ENCODE assay signal across 12 mouse cellular contexts in genomic region chr9:52941637-52941983, GRCm38 (mm10).
DNase-seq lines count a peak whose midpoint lies in the region; ATAC-seq lines count a peak whose summit lies in the region.
"Had no signal": no experiment of that assay in that cellular context is flagged by ENCODE, and none has a peak within 500 bp of the region (broad histone marks: within the 10 kb centered on the region; RNA-seq: fewer than 3 reads in every experiment).

No protein-coding gene starts in this region.

- no peak overlapping the region for H3K9ac ChIP-seq in kidney, embryonic 14.5 days (ENCODE audit: low read depth, low read length)
- H3K9ac ChIP-seq in limb, embryonic 13.5 days, result no peak overlapping the region
- H3K9ac ChIP-seq in midbrain, embryonic 15.5 days, result no peak overlapping the region
- no peak overlapping the region for H3K9ac ChIP-seq in liver, embryonic 11.5 days (ENCODE audit: low read depth, low read length)

- no peaks in the 10 kb centered on the region for H3K9me3 ChIP-seq in kidney, embryonic 14.5 days (ENCODE audit: control insufficient read depth, low read length)
- no peaks in the 10 kb centered on the region for H3K9me3 ChIP-seq in limb, embryonic 13.5 days
- no peaks in the 10 kb centered on the region for H3K9me3 ChIP-seq in midbrain, embryonic 15.5 days
- H3K9me3 ChIP-seq in liver, embryonic 11.5 days (ENCODE audit: control insufficient read depth, low read length), result no peaks in the 10 kb centered on the region
- H3K9me3 ChIP-seq: G1E; megakaryocyte, embryonic 14.5 days had no signal

- 29% methylated on average over 3 of the region's 3 CpGs for WGBS in kidney, embryonic 14.5 days
- 36% methylated on average over 3 of the region's 3 CpGs for WGBS in limb, embryonic 13.5 days
- 22% methylated on average over 3 of the region's 3 CpGs for WGBS in midbrain, embryonic 15.5 days
- WGBS in liver, embryonic 11.5 days, result 59% methylated on average over 3 of the region's 3 CpGs

- H3K27me3 ChIP-seq in kidney, embryonic 14.5 days (ENCODE audit: control insufficient read depth, insufficient read depth, low read length), result no peaks in the 10 kb centered on the region
- no peaks in the 10 kb centered on the region for H3K27me3 ChIP-seq in limb, embryonic 13.5 days
- no peaks in the 10 kb centered on the region for H3K27me3 ChIP-seq in midbrain, embryonic 15.5 days (replicated peaks)
- H3K27me3 ChIP-seq in liver, embryonic 11.5 days (replicated peaks; ENCODE audit: control insufficient read depth, insufficient read depth, low read length), result no peaks in the 10 kb centered on the region

- DNase-seq in adrenal gland, postnatal 14 days, result peak; percentile 14
- no peak for DNase-seq in adrenal gland, adult 18-20 months (ENCODE audit: low spot score in 2 of 2)
- peak; percentile 7 for DNase-seq in kidney, postnatal 14 days
- DNase-seq in layer of hippocampus, adult 18-20 months (ENCODE audit: low spot score in 2 of 2), result no peak
- no peak for DNase-seq in liver, embryonic 11.5 days (ENCODE audit: low spot score)
- DNase-seq: gastrocnemius, postnatal 25 days had no signal

- 0 out of 2 replicates have a peak, but pooled peaks cover 8% of the 10 kb centered on the region for H3K4me1 ChIP-seq in kidney, embryonic 14.5 days (ENCODE audit: control insufficient read depth, insufficient read depth, low read length)
- H3K4me1 ChIP-seq in limb, embryonic 13.5 days, result peaks cover 30% of the 10 kb centered on the region
- H3K4me1 ChIP-seq in midbrain, embryonic 15.5 days, result peaks cover 12% of the 10 kb centered on the region
- no peaks in the 10 kb centered on the region for H3K4me1 ChIP-seq in liver, embryonic 11.5 days (replicated peaks; ENCODE audit: control insufficient read depth, insufficient read depth, low read length)
- H3K4me1 ChIP-seq: megakaryocyte, embryonic 14.5 days had no signal

- no peaks in the 10 kb centered on the region for H3K36me3 ChIP-seq in kidney, embryonic 14.5 days (ENCODE audit: control insufficient read depth, insufficient read depth, low read length)
- H3K36me3 ChIP-seq in limb, embryonic 13.5 days, result no peaks in the 10 kb centered on the region
- no peaks in the 10 kb centered on the region for H3K36me3 ChIP-seq in midbrain, embryonic 15.5 days (replicated peaks)
- H3K36me3 ChIP-seq in liver, embryonic 11.5 days (ENCODE audit: control insufficient read depth, insufficient read depth, low read length), result no peaks in the 10 kb centered on the region
- H3K36me3 ChIP-seq: G1E had no signal

- ATAC-seq in kidney, embryonic 14.5 days (ENCODE audit: low FRiP score, low TSS enrichment), result no peak
- ATAC-seq in limb, embryonic 13.5 days (ENCODE audit: low FRiP score, low read depth), result peak; percentile 17; the same call in 1 of the 2 replicates
- ATAC-seq in midbrain, embryonic 15.5 days (replicated peaks), result peak; percentile 63; the same call in 1 of the 2 replicates
- ATAC-seq in liver, embryonic 11.5 days (replicated peaks; ENCODE audit: low FRiP score), result no peak
- ATAC-seq: activated CD4-positive, CD25-positive, alpha-beta regulatory T cell, adult 4 months had no signal

- H3K4me3 ChIP-seq in kidney, embryonic 14.5 days (ENCODE audit: low read length), result no peak overlapping the region
- no peak overlapping the region for H3K4me3 ChIP-seq in limb, embryonic 13.5 days
- H3K4me3 ChIP-seq in midbrain, embryonic 15.5 days, result no peak overlapping the region
- H3K4me3 ChIP-seq in liver, embryonic 11.5 days (ENCODE audit: low read depth, low read length), result no peak overlapping the region
- H3K4me3 ChIP-seq: megakaryocyte, embryonic 14.5 days had no signal

- no peak overlapping the region for H3K4me2 ChIP-seq in kidney, embryonic 14.5 days (replicated peaks; ENCODE audit: low read depth, low read length)
- H3K4me2 ChIP-seq in limb, embryonic 13.5 days (replicated peaks), result no peak overlapping the region
- no peak overlapping the region for H3K4me2 ChIP-seq in midbrain, embryonic 15.5 days
- H3K4me2 ChIP-seq in liver, embryonic 11.5 days, result no peak overlapping the region

- H3K27ac ChIP-seq in kidney, embryonic 14.5 days (ENCODE audit: low read depth, low read length), result no peak overlapping the region
- H3K27ac ChIP-seq in limb, embryonic 13.5 days, result peak overlapping the region; percentile 63; the same call in 1 of the 2 replicates
- H3K27ac ChIP-seq in midbrain, embryonic 15.5 days, result peak overlapping the region; percentile 75
- no peak overlapping the region for H3K27ac ChIP-seq in liver, embryonic 11.5 days (ENCODE audit: low read depth, low read length)

Comparison
In these comparisons a context has a peak if more than half of its experiments do, and no peak if none do; other contexts are left out.
1. DNase-seq: peak in adrenal gland, postnatal 14 days (single experiment) and kidney, postnatal 14 days (single experiment); none in adrenal gland, adult 18-20 months (0 of 2), layer of hippocampus, adult 18-20 months (0 of 2) and liver, embryonic 11.5 days (single experiment).
2. ATAC-seq: peak in limb, embryonic 13.5 days (single experiment) and midbrain, embryonic 15.5 days (single experiment); none in kidney, embryonic 14.5 days (single experiment) and liver, embryonic 11.5 days (single experiment).
3. H3K27ac ChIP-seq: peak in limb, embryonic 13.5 days (single experiment) and midbrain, embryonic 15.5 days (single experiment); none in kidney, embryonic 14.5 days (single experiment) and liver, embryonic 11.5 days (single experiment).